In the genomic region with DNA sequence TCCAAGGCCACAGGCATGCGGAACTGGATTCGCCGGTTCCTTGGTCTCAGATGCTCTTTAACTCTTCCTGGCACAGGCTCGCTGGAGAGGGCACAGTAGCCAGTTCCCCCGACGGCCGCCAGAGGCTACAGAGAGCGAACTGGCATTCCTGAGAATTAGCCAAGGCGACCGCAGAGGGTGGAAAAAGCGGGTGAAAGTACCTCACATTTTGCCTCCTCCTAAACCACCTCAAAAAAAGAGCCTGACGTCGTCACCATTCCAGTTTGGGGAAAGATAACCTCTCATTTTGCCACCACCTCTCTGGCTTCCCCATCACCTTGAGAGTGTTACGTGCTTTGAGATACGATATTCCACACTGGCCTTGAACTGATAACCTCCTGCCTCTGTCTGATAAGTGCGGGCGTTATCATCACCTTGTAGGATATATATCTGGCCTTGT, we compare ENCODE assay signal across 8 mouse cellular contexts. TPM values are rescaled to one million over a fixed set of nuclear protein-coding genes. Genes with fewer than 3 reads are reported as not detected.
A peak's percentile ranks its signal among the peaks of the same experiment; 100 is the strongest.
DNase-seq lines count a peak whose midpoint lies in the region; ATAC-seq lines count a peak whose summit lies in the region.

No protein-coding gene starts in this region.

- H3K27ac ChIP-seq in heart, embryonic 14.5 days (replicated peaks in 1 of 2; ENCODE audit: control insufficient read depth in 1 of 2, insufficient read depth in 1 of 2, low read depth in 2 of 2, low read length in 2 of 2), result peak overlapping the region; percentile 97 to 99
- H3K27ac ChIP-seq in liver, embryonic 12.5 days, result peak overlapping the region; percentile 96
- H3K27ac ChIP-seq in stomach, embryonic 15.5 days, result peak overlapping the region; percentile 99

- H3K27me3 ChIP-seq in heart, embryonic 14.5 days (ENCODE audit: control insufficient read depth, insufficient read depth, low read length), result no peaks in the 10 kb centered on the region
- no peaks in the 10 kb centered on the region for H3K27me3 ChIP-seq in liver, embryonic 12.5 days (replicated peaks)
- no peaks in the 10 kb centered on the region for H3K27me3 ChIP-seq in stomach, embryonic 15.5 days (replicated peaks)

- ATAC-seq in heart, embryonic 14.5 days (ENCODE audit: insufficient number of reproducible peaks, insufficient read depth, low FRiP score, low read depth), result no peak
- peak; percentile 36 for ATAC-seq in liver, embryonic 12.5 days
- peak; percentile 54 for ATAC-seq in stomach, embryonic 15.5 days (ENCODE audit: insufficient read depth, low FRiP score, low read depth)

- WGBS in heart, embryonic 14.5 days, result 1% methylated on average over 17 of the region's 17 CpGs
- WGBS in liver, embryonic 12.5 days (ENCODE audit: insufficient replicate concordance), result 1% methylated on average over 17 of the region's 17 CpGs
- WGBS in stomach, embryonic 15.5 days, result 3% methylated on average over 17 of the region's 17 CpGs

- peak overlapping the region; percentile 94 for H3K9ac ChIP-seq in heart, embryonic 14.5 days (ENCODE audit: low read length)
- H3K9ac ChIP-seq in liver, embryonic 12.5 days, result peak overlapping the region; percentile 91
- H3K9ac ChIP-seq in stomach, embryonic 15.5 days, result peak overlapping the region; percentile 37

- peak; percentile 74 for DNase-seq in CD4-positive, CD25-positive, alpha-beta regulatory T cell, adult 2 months (ENCODE audit: low read depth, low spot score)
- DNase-seq in c-Kit-positive CD71-positive TER-119-negative erythroid progenitor cells, embryonic 14.5 days (ENCODE audit: low read depth), result peak; percentile 68
- DNase-seq in fibroblast of lung, adult 2 months (ENCODE audit: low read depth), result peak; percentile 72
- peak; percentile 93 for DNase-seq in kidney, postnatal 14 days
- DNase-seq in naive thymus-derived CD4-positive, alpha-beta T cell, adult 2 months (ENCODE audit: low read depth), result peak; percentile 73

- H3K9me3 ChIP-seq in heart, embryonic 14.5 days (ENCODE audit: control insufficient read depth, low read length), result no peaks in the 10 kb centered on the region
- H3K9me3 ChIP-seq in liver, embryonic 12.5 days (replicated peaks), result no peaks in the 10 kb centered on the region
- no peaks in the 10 kb centered on the region for H3K9me3 ChIP-seq in stomach, embryonic 15.5 days

- H3K4me3 ChIP-seq in heart, embryonic 14.5 days (ENCODE audit: control insufficient read depth in 1 of 2, insufficient read depth in 1 of 2, low read depth in 1 of 2, low read length in 2 of 2), result peak overlapping the region; percentile 64 to 80
- H3K4me3 ChIP-seq in liver, embryonic 12.5 days, result peak overlapping the region; percentile 92
- H3K4me3 ChIP-seq in stomach, embryonic 15.5 days (replicated peaks), result peak overlapping the region; percentile 81

- H3K4me2 ChIP-seq in heart, embryonic 14.5 days (ENCODE audit: low read length), result peak overlapping the region; percentile 86
- H3K4me2 ChIP-seq in liver, embryonic 12.5 days, result peak overlapping the region; percentile 96
- H3K4me2 ChIP-seq in stomach, embryonic 15.5 days, result peak overlapping the region; percentile 71

- peaks cover 16% of the 10 kb centered on the region for H3K36me3 ChIP-seq in heart, embryonic 14.5 days (ENCODE audit: control insufficient read depth, insufficient read depth, low read length)
- H3K36me3 ChIP-seq in liver, embryonic 12.5 days, result peaks cover 18% of the 10 kb centered on the region
- peaks cover 10% of the 10 kb centered on the region; the same call in 1 of the 2 replicates for H3K36me3 ChIP-seq in stomach, embryonic 15.5 days

- H3K4me1 ChIP-seq in heart, embryonic 14.5 days (ENCODE audit: control insufficient read depth in 2 of 2, insufficient read depth in 2 of 2, low read length in 2 of 2), result peaks cover 16 to 30% of the 10 kb centered on the region in 2 experiments
- peaks cover 52% of the 10 kb centered on the region for H3K4me1 ChIP-seq in liver, embryonic 12.5 days
- peaks cover 34% of the 10 kb centered on the region for H3K4me1 ChIP-seq in stomach, embryonic 15.5 days

RNA-seq across cellular contexts. Expression of gene Gga1, which starts 0.7 kb away (rescaled TPM):
- 30.7 and 33.2 TPM in 2 replicates for polyA plus RNA-seq in heart, embryonic 14.5 days (2014; fragmentation: Nextera tagmentation; extraction: Ambion mirVana)
- polyA plus RNA-seq in liver, embryonic 12.5 days (2016; fragmentation: Nextera tagmentation; extraction: Ambion mirVana), result 32.2 and 33.5 TPM in 2 replicates
- 47.1 TPM in 2 replicates for polyA plus RNA-seq in stomach, embryonic 15.5 days (2015; fragmentation: Nextera tagmentation; extraction: Ambion mirVana)

RNA-seq across cellular contexts. Expression of gene Lgals2, which starts 20.9 kb away (rescaled TPM):
- polyA plus RNA-seq in heart, embryonic 14.5 days (2014; fragmentation: Nextera tagmentation; extraction: Ambion mirVana), result not detected in 2 replicates
- polyA plus RNA-seq in liver, embryonic 12.5 days (2016; fragmentation: Nextera tagmentation; extraction: Ambion mirVana), result 7.0 and 9.5 TPM in 2 replicates
- 210 and 299 TPM in 2 replicates for polyA plus RNA-seq in stomach, embryonic 15.5 days (2015; fragmentation: Nextera tagmentation; extraction: Ambion mirVana)

RNA-seq across cellular contexts. Expression of gene Gm49510, which starts 23.2 kb away (rescaled TPM):
- polyA plus RNA-seq in heart, embryonic 14.5 days (2014; fragmentation: Nextera tagmentation; extraction: Ambion mirVana), result 0.16 TPM in 1 of 2 replicates, not detected in the other
- polyA plus RNA-seq in liver, embryonic 12.5 days (2016; fragmentation: Nextera tagmentation; extraction: Ambion mirVana), result 0.17 and 0.43 TPM in 2 replicates
- 0.42 and 0.52 TPM in 2 replicates for polyA plus RNA-seq in stomach, embryonic 15.5 days (2015; fragmentation: Nextera tagmentation; extraction: Ambion mirVana)

RNA-seq across cellular contexts. Expression of gene Sh3bp1, which starts 23.3 kb away (rescaled TPM):
- polyA plus RNA-seq in heart, embryonic 14.5 days (2014; fragmentation: Nextera tagmentation; extraction: Ambion mirVana), result 13.6 and 14.5 TPM in 2 replicates
- 34.3 and 39.3 TPM in 2 replicates for polyA plus RNA-seq in liver, embryonic 12.5 days (2016; fragmentation: Nextera tagmentation; extraction: Ambion mirVana)
- polyA plus RNA-seq in stomach, embryonic 15.5 days (2015; fragmentation: Nextera tagmentation; extraction: Ambion mirVana), result 34.8 and 36.9 TPM in 2 replicates

RNA-seq across cellular contexts. Expression of gene Cdc42ep1, which starts 33.9 kb away (rescaled TPM):
- 29.0 and 30.1 TPM in 2 replicates for polyA plus RNA-seq in heart, embryonic 14.5 days (2014; fragmentation: Nextera tagmentation; extraction: Ambion mirVana)
- polyA plus RNA-seq in liver, embryonic 12.5 days (2016; fragmentation: Nextera tagmentation; extraction: Ambion mirVana), result 17.6 and 18.1 TPM in 2 replicates
- 54.1 and 62.1 TPM in 2 replicates for polyA plus RNA-seq in stomach, embryonic 15.5 days (2015; fragmentation: Nextera tagmentation; extraction: Ambion mirVana)

Comparison
In these comparisons a context has a peak if more than half of its experiments do, and no peak if none do; other contexts are left out.
1. H3K9ac ChIP-seq: peak in every context shown above with its lines; median percentile 94 in heart, embryonic 14.5 days; 91 in liver, embryonic 12.5 days; 37 in stomach, embryonic 15.5 days.
2. RNA of gene Lgals2, which starts 20.9 kb away (polyA plus RNA-seq): 210 to 299 TPM in stomach, embryonic 15.5 days; 7.0 to 9.5 TPM in liver, embryonic 12.5 days and not detected in heart, embryonic 14.5 days; every median in the first group is over 10 times any median in the second.
3. Peak in every context shown above with its lines, with median percentiles within 50 percentile points of each other: DNase-seq, H3K27ac ChIP-seq, H3K4me2 ChIP-seq and H3K4me3 ChIP-seq.